Mouse (Mus musculus) heart, postnatal 0 days (tissue): ENCODE data around the gene Lrrc20.

Source experiments
- CTCF ChIP-seq: IDR thresholded peaks from 2 replicates; pipeline ENCODE4 v1.5.1; 2016; ENCODE audit warnings: antibody characterized with exemption, control low read depth, low read depth
- EP300 ChIP-seq: IDR thresholded peaks from 2 replicates; pipeline ENCODE4 v1.6.1; 2016; ENCODE audit warnings: antibody characterized with exemption, low read depth

DNA sequence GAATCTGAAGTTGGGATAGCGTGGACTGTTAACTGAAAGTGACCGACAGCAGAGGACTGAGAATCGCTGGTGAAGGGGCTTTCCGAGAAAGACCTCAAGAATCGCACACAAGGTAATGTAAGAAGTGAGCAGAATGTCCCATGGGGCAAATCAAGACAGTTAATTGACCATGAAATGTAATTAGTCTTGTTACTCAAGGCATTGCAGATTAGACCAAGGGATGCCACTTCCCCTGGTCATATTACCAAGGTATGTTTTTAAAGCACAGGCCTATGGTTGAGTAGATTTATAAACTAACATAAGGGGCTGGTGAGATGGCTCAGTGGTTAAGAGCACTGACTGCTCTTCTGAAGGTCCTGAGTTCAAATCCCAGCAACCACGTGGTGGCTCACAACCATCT, 45.1 kb downstream of the Lrrc20 start:
- TF ChIP-seq CTCF (no peak), EP300 (no peak)
